Mouse (Mus musculus): ENCODE measurements at regions not wholly inside any gene's neighbourhood (a gene's known extent, or its start where the extent isn't known, plus 50 kb on each side); places are given as distances from the start of the nearest gene placed in this dataset.

GRCm38 (mm10) chr11:20916473-20916911, 85.6 kb upstream of the Lgalsl start:
- H3K4me3 ChIP-seq (ENCODE audit: control insufficient read depth in 1 of 2, insufficient read depth in 1 of 2, low read depth in 2 of 2, low read length in 2 of 2): peak overlapping the region; percentile 15 to 29
- peaks cover 0 to 18% of the 10 kb centered on the region in 2 experiments; a peak in 2 of 4 replicates for H3K36me3 ChIP-seq (ENCODE audit: control insufficient read depth in 1 of 2, insufficient read depth in 2 of 2, low read length in 2 of 2)
- DNase-seq (ENCODE audit: low read depth, low spot score): peak; percentile 82
- no peaks in the 10 kb centered on the region for H3K79me2 ChIP-seq (ENCODE audit: control insufficient read depth, insufficient read depth, low read length, poor library complexity)
- H3K9me3 ChIP-seq (replicated peaks; ENCODE audit: insufficient read depth, low read length): no peaks in the 10 kb centered on the region
- TF ChIP-seq MAFK (IDR thresholded peaks at IDR 0.05; ENCODE audit: borderline replicate concordance, low read depth, low read length) (peak; percentile 61; the same call in 1 of the 2 replicates), EP300 (IDR thresholded peaks at IDR 0.05; ENCODE audit: low read depth in 1 of 2, low read length in 2 of 2) (peak; percentile 82 to 90), KAT2A (conservative IDR thresholded peaks at IDR 0.05; ENCODE audit: low read depth, low read length) (no peak), BHLHE40 (IDR thresholded peaks at IDR 0.05; ENCODE audit: borderline replicate concordance, low read depth, low read length) (0 out of 2 replicates have a peak, but pooled peaks have one; percentile 18), TAL1 (IDR thresholded peaks at IDR 0.05; ENCODE audit: low read length) (peak; percentile 55), NELFE (IDR thresholded peaks at IDR 0.05; ENCODE audit: low read depth, low read length) (no peak; the same call in 1 of the 2 replicates), RCOR1 (IDR thresholded peaks at IDR 0.05; ENCODE audit: low read depth, low read length) (0 out of 2 replicates have a peak, but pooled peaks have one; percentile 56), ZKSCAN1 (IDR thresholded peaks at IDR 0.05; ENCODE audit: low read depth, low read length) (no peak), HCFC1 (IDR thresholded peaks at IDR 0.05; ENCODE audit: low read depth, low read length) (0 out of 2 replicates have a peak, but pooled peaks have one; percentile 5), ZNF384 (IDR thresholded peaks at IDR 0.05; ENCODE audit: low read depth, low read length) (no peak), MAX (IDR thresholded peaks at IDR 0.05; ENCODE audit: low read length) (peak; percentile 47; the same call in 1 of the 2 replicates), TBP (IDR thresholded peaks at IDR 0.05; ENCODE audit: low read depth, low read length) (no peak), GATA1 (IDR thresholded peaks at IDR 0.05; ENCODE audit: low read depth, low read length) (peak; percentile 84), POLR2AphosphoS5 (IDR thresholded peaks at IDR 0.05; ENCODE audit: borderline replicate concordance, low read depth, low read length) (no peak), CHD2 (IDR thresholded peaks at IDR 0.05; ENCODE audit: low read length) (no peak), TCF12 (IDR thresholded peaks at IDR 0.05; ENCODE audit: low read depth, low read length) (peak; percentile 66; the same call in 1 of the 2 replicates), POLR2A (IDR thresholded peaks at IDR 0.05; ENCODE audit: control insufficient read depth in 1 of 2, insufficient read depth in 1 of 2, low read depth in 1 of 2, low read length in 2 of 2, poor library complexity in 1 of 2) (no peak)
- peak overlapping the region; percentile 6; the same call in 1 of the 2 replicates for H3K9ac ChIP-seq (ENCODE audit: control insufficient read depth, low read depth, low read length, poor library complexity, severe bottlenecking)
- H3K4me1 ChIP-seq (ENCODE audit: control insufficient read depth in 1 of 2, insufficient read depth in 2 of 2, low read length in 2 of 2): peaks cover 4 to 22% of the 10 kb centered on the region in 2 experiments
- no peak overlapping the region for H3K27ac ChIP-seq (ENCODE audit: control insufficient read depth, low read depth, low read length)
- H3K27me3 ChIP-seq (ENCODE audit: control insufficient read depth in 1 of 2, insufficient read depth in 2 of 2, low read length in 2 of 2): no peaks in the 10 kb centered on the region

GRCm38 (mm10) chr11:20916961-20917360, 86.1 kb upstream of the Lgalsl start:
- no peak overlapping the region for H3K27ac ChIP-seq (ENCODE audit: control insufficient read depth, low read depth, low read length)
- no peaks in the 10 kb centered on the region for H3K79me2 ChIP-seq (ENCODE audit: control insufficient read depth, insufficient read depth, low read length, poor library complexity)
- H3K9me3 ChIP-seq (replicated peaks; ENCODE audit: insufficient read depth, low read length): no peaks in the 10 kb centered on the region
- H3K4me1 ChIP-seq (ENCODE audit: control insufficient read depth in 1 of 2, insufficient read depth in 2 of 2, low read length in 2 of 2): peaks cover 4 to 22% of the 10 kb centered on the region in 2 experiments
- DNase-seq (ENCODE audit: low read depth, low spot score): no peak
- peaks cover 0 to 18% of the 10 kb centered on the region in 2 experiments; a peak in 2 of 4 replicates for H3K36me3 ChIP-seq (ENCODE audit: control insufficient read depth in 1 of 2, insufficient read depth in 2 of 2, low read length in 2 of 2)
- no peaks in the 10 kb centered on the region; a peak in 1 of 4 replicates for H3K27me3 ChIP-seq (ENCODE audit: control insufficient read depth in 1 of 2, insufficient read depth in 2 of 2, low read length in 2 of 2)
- peak overlapping the region; percentile 3; the same call in 1 of the 2 replicates for H3K9ac ChIP-seq (ENCODE audit: control insufficient read depth, low read depth, low read length, poor library complexity, severe bottlenecking)
- peak overlapping the region in 1 of 2 experiments; percentile 15; a peak in 2 of 4 replicates for H3K4me3 ChIP-seq (ENCODE audit: control insufficient read depth in 1 of 2, insufficient read depth in 1 of 2, low read depth in 2 of 2, low read length in 2 of 2)
- no peak for TF ChIP-seq MXI1 (IDR thresholded peaks at IDR 0.05; ENCODE audit: low read depth, low read length)
- no peak for TF ChIP-seq ELF1 (IDR thresholded peaks at IDR 0.05; ENCODE audit: low read depth, low read length)
- TF ChIP-seq JUND (IDR thresholded peaks at IDR 0.05; ENCODE audit: low read depth, low read length): no peak
- no peak for TF ChIP-seq CHD2 (IDR thresholded peaks at IDR 0.05; ENCODE audit: low read length)
- no peak for TF ChIP-seq TCF12 (IDR thresholded peaks at IDR 0.05; ENCODE audit: low read depth, low read length)
- TF ChIP-seq HCFC1 (IDR thresholded peaks at IDR 0.05; ENCODE audit: low read depth, low read length): no peak
- no peak for TF ChIP-seq ZMIZ1 (IDR thresholded peaks at IDR 0.05; ENCODE audit: low read depth, low read length)
- no peak for TF ChIP-seq RAD21 (IDR thresholded peaks at IDR 0.05; ENCODE audit: low read depth, low read length)
- no peak for TF ChIP-seq USF1 (IDR thresholded peaks at IDR 0.05; ENCODE audit: low read depth, low read length)
- TF ChIP-seq USF2 (IDR thresholded peaks at IDR 0.05; ENCODE audit: borderline replicate concordance in 1 of 2, insufficient read depth in 1 of 2, low read depth in 1 of 2, low read length in 2 of 2): no peak
- TF ChIP-seq BHLHE40 (IDR thresholded peaks at IDR 0.05; ENCODE audit: borderline replicate concordance, low read depth, low read length): no peak
- no peak for TF ChIP-seq POLR2A (IDR thresholded peaks at IDR 0.05; ENCODE audit: control insufficient read depth in 1 of 2, insufficient read depth in 1 of 2, low read depth in 1 of 2, low read length in 2 of 2, poor library complexity in 1 of 2)
- TF ChIP-seq ZKSCAN1 (IDR thresholded peaks at IDR 0.05; ENCODE audit: low read depth, low read length): no peak
- TF ChIP-seq SMC3 (IDR thresholded peaks at IDR 0.05; ENCODE audit: low read depth, low read length): no peak
